Mouse (Mus musculus): ENCODE data around the gene Tmcc3. TPM values are rescaled to one million over a fixed set of nuclear protein-coding genes. Genes with fewer than 3 reads are reported as not detected.

Tmcc3 gene
- polyA plus RNA-seq, 1 experiment from 2014 or later, result 2.3 TPM

GRCm38 (mm10) chr10:94473501-94473900 lies 161.8 kb downstream of the Tmcc3 start:
- Histone ChIP-seq H3K4me3 (no peak overlapping the region), H3K27me3 (ENCODE audit: poor library complexity, severe bottlenecking) (no peaks in the 10 kb centered on the region), H3K36me3 (replicated peaks) (no peaks in the 10 kb centered on the region), H3K9me3 (no peaks in the 10 kb centered on the region), H3K27ac (no peak overlapping the region), H3K4me1 (peaks cover 3% of the 10 kb centered on the region; the same call in 1 of the 2 replicates)
- no peak for DNase-seq (ENCODE audit: extremely low spot score, low spot score)
- WGBS, result 84% methylated on average over 5 of the region's 5 CpGs

GRCm38 (mm10) chr10:94474185-94474584 lies 162.4 kb downstream of the Tmcc3 start:
- DNase-seq (ENCODE audit: extremely low spot score, low spot score), result no peak
- H3K27ac ChIP-seq, result no peak overlapping the region
- peaks cover 3% of the 10 kb centered on the region; the same call in 1 of the 2 replicates for H3K4me1 ChIP-seq
- WGBS, result 91% methylated on average over 5 of the region's 5 CpGs
- no peaks in the 10 kb centered on the region for H3K36me3 ChIP-seq (replicated peaks)
- H3K9me3 ChIP-seq, result no peaks in the 10 kb centered on the region
- H3K27me3 ChIP-seq (ENCODE audit: poor library complexity, severe bottlenecking), result no peaks in the 10 kb centered on the region
- no peak overlapping the region for H3K4me3 ChIP-seq

- Histone ChIP-seq H3K27me3 (ENCODE audit: poor library complexity, severe bottlenecking) (no peaks in the 10 kb centered on the region), H3K4me3 (no peak overlapping the region), H3K27ac (no peak overlapping the region), H3K9me3 (peaks cover 11% of the 10 kb centered on the region), H3K36me3 (replicated peaks) (no peaks in the 10 kb centered on the region), H3K4me1 (0 out of 2 replicates have a peak, but pooled peaks cover 3% of the 10 kb centered on the region)
- WGBS, result 90% methylated on average over 13 of the region's 13 CpGs
- DNase-seq (ENCODE audit: extremely low spot score, low spot score), result no peak
Measured at GRCm38 (mm10) chr10:94477366-94478225, 165.8 kb downstream of the Tmcc3 start.

- Histone ChIP-seq H3K27me3 (ENCODE audit: poor library complexity, severe bottlenecking) (no peaks in the 10 kb centered on the region), H3K9me3 (peaks cover 11% of the 10 kb centered on the region), H3K4me3 (no peak overlapping the region), H3K27ac (no peak overlapping the region), H3K4me1 (no peaks in the 10 kb centered on the region), H3K36me3 (replicated peaks) (no peaks in the 10 kb centered on the region)
- WGBS, result 90% methylated on average over 13 of the region's 13 CpGs
- no peak for DNase-seq (ENCODE audit: extremely low spot score, low spot score)
Measured at GRCm38 (mm10) chr10:94479646-94480045, 167.9 kb downstream of the Tmcc3 start.

- no peak for DNase-seq (ENCODE audit: extremely low spot score, low spot score)
- H3K4me3 ChIP-seq, result no peak overlapping the region
- no peaks in the 10 kb centered on the region for H3K36me3 ChIP-seq (replicated peaks)
- no peak overlapping the region for H3K27ac ChIP-seq
- 89% methylated on average over 13 of the region's 13 CpGs for WGBS
- no peaks in the 10 kb centered on the region for H3K4me1 ChIP-seq
- H3K9me3 ChIP-seq, result peaks cover 11% of the 10 kb centered on the region
- no peaks in the 10 kb centered on the region for H3K27me3 ChIP-seq (ENCODE audit: poor library complexity, severe bottlenecking)
Measured at GRCm38 (mm10) chr10:94480380-94481101, 168.8 kb downstream of the Tmcc3 start.

- H3K9me3 ChIP-seq, result peaks cover 11% of the 10 kb centered on the region
- no peak overlapping the region for H3K4me3 ChIP-seq
- H3K4me1 ChIP-seq, result no peaks in the 10 kb centered on the region
- no peak for DNase-seq (ENCODE audit: extremely low spot score, low spot score)
- H3K27ac ChIP-seq, result no peak overlapping the region
- H3K36me3 ChIP-seq (replicated peaks), result no peaks in the 10 kb centered on the region
- H3K27me3 ChIP-seq (ENCODE audit: poor library complexity, severe bottlenecking), result no peaks in the 10 kb centered on the region
Measured at GRCm38 (mm10) chr10:94481613-94482012, 169.9 kb downstream of the Tmcc3 start.

- Histone ChIP-seq H3K27me3 (ENCODE audit: poor library complexity, severe bottlenecking) (no peaks in the 10 kb centered on the region), H3K27ac (no peak overlapping the region), H3K4me1 (no peaks in the 10 kb centered on the region), H3K36me3 (replicated peaks) (no peaks in the 10 kb centered on the region), H3K9me3 (peaks cover 11% of the 10 kb centered on the region), H3K4me3 (no peak overlapping the region)
- no peak for DNase-seq (ENCODE audit: extremely low spot score, low spot score)
- WGBS, result 74% methylated on average over 2 of the region's 2 CpGs
Measured at GRCm38 (mm10) chr10:94486179-94486578, 174.4 kb downstream of the Tmcc3 start.

GRCm38 (mm10) chr10:94489509-94489908 lies 177.8 kb downstream of the Tmcc3 start:
- Histone ChIP-seq H3K9me3 (no peaks in the 10 kb centered on the region), H3K4me3 (no peak overlapping the region), H3K27me3 (ENCODE audit: poor library complexity, severe bottlenecking) (peaks cover 7% of the 10 kb centered on the region; the same call in 1 of the 2 replicates), H3K27ac (no peak overlapping the region), H3K4me1 (peaks cover 5% of the 10 kb centered on the region), H3K36me3 (replicated peaks) (no peaks in the 10 kb centered on the region)
- no peak for DNase-seq (ENCODE audit: extremely low spot score, low spot score)
- 92% methylated on average over 4 of the region's 4 CpGs for whole genome bisulfite sequencing

GRCm38 (mm10) chr10:94491006-94491405 lies 179.3 kb downstream of the Tmcc3 start:
- Histone ChIP-seq H3K4me1 (peaks cover 15% of the 10 kb centered on the region), H3K27me3 (ENCODE audit: poor library complexity, severe bottlenecking) (peaks cover 7% of the 10 kb centered on the region; the same call in 1 of the 2 replicates), H3K27ac (no peak overlapping the region), H3K4me3 (no peak overlapping the region), H3K36me3 (replicated peaks) (no peaks in the 10 kb centered on the region), H3K9me3 (no peaks in the 10 kb centered on the region)
- DNase-seq (ENCODE audit: extremely low spot score, low spot score), result no peak
- 90% methylated on average over 3 of the region's 3 CpGs for WGBS

- Histone ChIP-seq H3K4me3 (no peak overlapping the region), H3K27ac (peak overlapping the region; percentile 68; the same call in 1 of the 2 replicates), H3K36me3 (replicated peaks) (no peaks in the 10 kb centered on the region), H3K4me1 (peaks cover 33% of the 10 kb centered on the region), H3K9me3 (no peaks in the 10 kb centered on the region), H3K27me3 (ENCODE audit: poor library complexity, severe bottlenecking) (peaks cover 7% of the 10 kb centered on the region; the same call in 1 of the 2 replicates)
- DNase-seq (ENCODE audit: extremely low spot score, low spot score), result no peak
- WGBS, result 73% methylated on average over 8 of the region's 8 CpGs
Measured at GRCm38 (mm10) chr10:94494403-94494846, 182.7 kb downstream of the Tmcc3 start.

- peaks cover 45% of the 10 kb centered on the region for H3K4me1 ChIP-seq
- no peak overlapping the region for H3K4me3 ChIP-seq
- peaks cover 7% of the 10 kb centered on the region; the same call in 1 of the 2 replicates for H3K27me3 ChIP-seq (ENCODE audit: poor library complexity, severe bottlenecking)
- H3K36me3 ChIP-seq (replicated peaks), result no peaks in the 10 kb centered on the region
- WGBS, result 87% methylated on average over 7 of the region's 7 CpGs
- H3K9me3 ChIP-seq, result no peaks in the 10 kb centered on the region
- H3K27ac ChIP-seq, result no peak overlapping the region; the same call in 1 of the 2 replicates
- no peak for DNase-seq (ENCODE audit: extremely low spot score, low spot score)
Measured at GRCm38 (mm10) chr10:94495496-94496235, 183.9 kb downstream of the Tmcc3 start.

GRCm38 (mm10) chr10:94496826-94497440 lies 185.2 kb downstream of the Tmcc3 start:
- Histone ChIP-seq H3K9me3 (no peaks in the 10 kb centered on the region), H3K4me1 (peaks cover 50% of the 10 kb centered on the region), H3K4me3 (no peak overlapping the region), H3K27me3 (ENCODE audit: poor library complexity, severe bottlenecking) (peaks cover 7% of the 10 kb centered on the region; the same call in 1 of the 2 replicates), H3K36me3 (replicated peaks) (no peaks in the 10 kb centered on the region), H3K27ac (no peak overlapping the region; the same call in 1 of the 2 replicates)
- DNase-seq (ENCODE audit: extremely low spot score, low spot score), result no peak
- WGBS, result 54% methylated on average over 8 of the region's 8 CpGs
